Mouse (Mus musculus) cerebellum, adult 2 months (tissue): ENCODE measurements around the gene 4930432K21Rik.

Experiments used
- CTCF ChIP-seq: fragments of 200-500 bp; IDR thresholded peaks from 2 replicates; pipeline ENCODE4 v1.5.1; 2011; ENCODE audit warnings: low read depth, mild to moderate bottlenecking, control low read depth, low read length, moderate library complexity, borderline replicate concordance; ENCODE audit not compliant: insufficient read depth
- POLR2A ChIP-seq: fragments of 200-500 bp; IDR thresholded peaks from 2 replicates; pipeline ENCODE4 v1.6.1; 2011; ENCODE audit warnings: low read length, control low read depth, borderline replicate concordance; ENCODE audit not compliant: insufficient read depth

DNA sequence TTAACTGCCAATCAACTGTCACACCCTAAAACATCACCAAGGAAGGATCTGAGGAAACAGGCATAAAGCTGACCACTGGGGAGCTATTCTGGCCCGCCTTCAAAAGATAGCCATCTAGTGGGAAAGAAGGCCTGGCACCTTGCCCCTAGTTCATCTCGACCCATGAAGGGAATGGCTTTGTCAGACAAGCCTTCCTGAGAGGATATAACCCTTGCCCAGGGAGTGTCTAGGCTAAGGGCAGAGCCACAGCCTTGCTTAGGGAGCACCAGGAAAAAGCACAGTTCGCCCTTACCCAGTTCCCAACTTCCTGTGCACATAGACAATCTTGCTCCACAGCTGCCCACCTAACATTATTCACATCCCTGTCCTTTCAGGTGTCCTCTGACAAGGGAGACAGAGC lies 44.2 kb upstream of the 4930432K21Rik start:
- TF ChIP-seq POLR2A (no peak), CTCF (no peak)
